Mouse (Mus musculus) liver, embryonic 12.5 days (tissue): ENCODE measurements at regions not wholly inside any gene's neighbourhood (a gene's known extent, or its start where the extent isn't known, plus 50 kb on each side); places are given as distances from the start of the nearest gene placed in this dataset.

ENCODE experiments used
- ATAC-seq: fragments of 200-750 bp; cut with Nextera tagmentation; 2 replicates; pipeline ENCODE4 v1.8.0; 2017; ENCODE audit warnings: moderate number of reproducible peaks, mild to moderate bottlenecking, moderate library complexity
- H3K27ac ChIP-seq: fragments of 300-500 bp; sonication (generic); 2 replicates; pipeline ENCODE4 v1.5.1; 2016; ENCODE audit warnings: mild to moderate bottlenecking
- H3K27me3 ChIP-seq: fragments of 300-500 bp; sonication (generic); replicated peaks from 2 replicates; pipeline ENCODE4 v1.6.1; 2016; ENCODE audit warnings: mild to moderate bottlenecking, moderate library complexity
- H3K36me3 ChIP-seq: fragments of 300-500 bp; sonication (generic); 2 replicates; pipeline ENCODE4 v1.6.1; 2016; ENCODE audit warnings: mild to moderate bottlenecking, moderate library complexity
- H3K4me1 ChIP-seq: fragments of 300-500 bp; sonication (generic); 2 replicates; pipeline ENCODE4 v1.6.1; 2016
- H3K4me2 ChIP-seq: fragments of 300-500 bp; sonication (generic); 2 replicates; pipeline ENCODE4 v1.6.1; 2016; ENCODE audit warnings: mild to moderate bottlenecking, moderate library complexity
- H3K4me3 ChIP-seq: fragments of 300-500 bp; sonication (generic); 2 replicates; pipeline ENCODE4 v1.5.1; 2016; ENCODE audit warnings: mild to moderate bottlenecking, moderate library complexity
- H3K9ac ChIP-seq: fragments of 300-500 bp; sonication (generic); 2 replicates; pipeline ENCODE4 v1.6.1; 2016; ENCODE audit warnings: mild to moderate bottlenecking, moderate library complexity
- H3K9me3 ChIP-seq: fragments of 300-500 bp; sonication (generic); replicated peaks from 2 replicates; pipeline ENCODE4 v1.6.1; 2016; ENCODE audit warnings: mild to moderate bottlenecking, moderate library complexity
- WGBS: fragments of 180-500 bp; shearing (Covaris S2); methylation state at CpG from one replicate; pipeline ENCODE4 v1.1.7; 2016; ENCODE audit not compliant: insufficient replicate concordance; 5-methylcytosine and 5-hydroxymethylcytosine counted together

- no peak overlapping the region for H3K27ac ChIP-seq
Observed at GRCm38 (mm10) chr10:100152821-100153220, 137.4 kb downstream of the Kitl start.

GRCm38 (mm10) chr10:100153311-100153710 is 137.9 kb downstream of the Kitl start:
- no peaks in the 10 kb centered on the region for H3K36me3 ChIP-seq
- no peak overlapping the region for H3K27ac ChIP-seq
- no peaks in the 10 kb centered on the region for H3K4me1 ChIP-seq
- no peak overlapping the region for H3K4me2 ChIP-seq
- H3K9me3 ChIP-seq = no peaks in the 10 kb centered on the region
- H3K9ac ChIP-seq = no peak overlapping the region
- H3K4me3 ChIP-seq = no peak overlapping the region
- 67% methylated on average over 3 of the region's 3 CpGs for WGBS
- H3K27me3 ChIP-seq = no peaks in the 10 kb centered on the region
- ATAC-seq = no peak

More at GRCm38 (mm10) chr10:100152821-100153220, 137.4 kb downstream of the Kitl start:
- Histone ChIP-seq H3K9me3 (no peaks in the 10 kb centered on the region), H3K27me3 (no peaks in the 10 kb centered on the region), H3K36me3 (no peaks in the 10 kb centered on the region), H3K4me2 (no peak overlapping the region), H3K9ac (no peak overlapping the region), H3K4me1 (no peaks in the 10 kb centered on the region), H3K4me3 (no peak overlapping the region)
- ATAC-seq = no peak
- WGBS = 51% methylated on average over 5 of the region's 5 CpGs

- WGBS = 73% methylated on average over 2 of the region's 2 CpGs
- H3K36me3 ChIP-seq = no peaks in the 10 kb centered on the region
- no peaks in the 10 kb centered on the region for H3K27me3 ChIP-seq
- no peak for ATAC-seq
- H3K4me2 ChIP-seq = no peak overlapping the region
- H3K4me1 ChIP-seq = no peaks in the 10 kb centered on the region
- H3K9ac ChIP-seq = no peak overlapping the region
- H3K9me3 ChIP-seq = no peaks in the 10 kb centered on the region
- no peak overlapping the region for H3K4me3 ChIP-seq
- H3K27ac ChIP-seq = no peak overlapping the region
Observed at GRCm38 (mm10) chr10:100155566-100155965, 140.1 kb downstream of the Kitl start.

GRCm38 (mm10) chr10:100159843-100160531 is 144.6 kb downstream of the Kitl start:
- 20% methylated on average over 14 of the region's 14 CpGs for WGBS
- Histone ChIP-seq H3K4me3 (no peak overlapping the region), H3K4me2 (peak overlapping the region; percentile 10; the same call in 1 of the 2 replicates)

GRCm38 (mm10) chr10:100160532-100160852 is 145.1 kb downstream of the Kitl start:
- Histone ChIP-seq H3K4me3 (no peak overlapping the region), H3K36me3 (no peaks in the 10 kb centered on the region), H3K27ac (no peak overlapping the region), H3K4me1 (no peaks in the 10 kb centered on the region), H3K9me3 (no peaks in the 10 kb centered on the region), H3K9ac (no peak overlapping the region), H3K4me2 (peak overlapping the region; percentile 10; the same call in 1 of the 2 replicates), H3K27me3 (no peaks in the 10 kb centered on the region)
- whole genome bisulfite sequencing = 35% methylated on average over 4 of the region's 4 CpGs
- no peak for ATAC-seq

More at GRCm38 (mm10) chr10:100159843-100160531, 144.6 kb downstream of the Kitl start:
- no peak overlapping the region for H3K9ac ChIP-seq
- no peak overlapping the region for H3K27ac ChIP-seq
- ATAC-seq = 0 out of 2 replicates have a peak, but pooled peaks have one; percentile 27
- H3K36me3 ChIP-seq = no peaks in the 10 kb centered on the region
- H3K4me1 ChIP-seq = no peaks in the 10 kb centered on the region
- no peaks in the 10 kb centered on the region for H3K9me3 ChIP-seq
- H3K27me3 ChIP-seq = no peaks in the 10 kb centered on the region

- no peak for ATAC-seq
- H3K4me1 ChIP-seq = no peaks in the 10 kb centered on the region
- no peaks in the 10 kb centered on the region for H3K9me3 ChIP-seq
- H3K4me3 ChIP-seq = no peak overlapping the region
- H3K36me3 ChIP-seq = no peaks in the 10 kb centered on the region
- H3K9ac ChIP-seq = no peak overlapping the region
- WGBS = 37% methylated on average over 3 of the region's 3 CpGs
- H3K27ac ChIP-seq = no peak overlapping the region
- H3K27me3 ChIP-seq = no peaks in the 10 kb centered on the region
- no peak overlapping the region for H3K4me2 ChIP-seq
Observed at GRCm38 (mm10) chr10:100161117-100161516, 145.7 kb downstream of the Kitl start.

- H3K4me2 ChIP-seq = no peak overlapping the region
- H3K27ac ChIP-seq = no peak overlapping the region
- WGBS = 42% methylated on average over 1 of the region's 1 CpGs
- no peak overlapping the region for H3K9ac ChIP-seq
- H3K36me3 ChIP-seq = no peaks in the 10 kb centered on the region
- no peaks in the 10 kb centered on the region for H3K27me3 ChIP-seq
- no peak for ATAC-seq
- H3K4me3 ChIP-seq = no peak overlapping the region
- H3K4me1 ChIP-seq = no peaks in the 10 kb centered on the region
- no peaks in the 10 kb centered on the region for H3K9me3 ChIP-seq
Observed at GRCm38 (mm10) chr10:100164526-100164925, 149.1 kb downstream of the Kitl start.

GRCm38 (mm10) chr10:100170836-100171235 is 155.4 kb downstream of the Kitl start:
- Histone ChIP-seq H3K27me3 (no peaks in the 10 kb centered on the region), H3K9ac (no peak overlapping the region)

GRCm38 (mm10) chr10:100197673-100198072 is 137.8 kb upstream of the Gm4301 start:
- Histone ChIP-seq H3K4me2 (no peak overlapping the region), H3K27me3 (no peaks in the 10 kb centered on the region), H3K4me3 (no peak overlapping the region), H3K27ac (no peak overlapping the region), H3K9me3 (no peaks in the 10 kb centered on the region), H3K36me3 (no peaks in the 10 kb centered on the region), H3K9ac (no peak overlapping the region), H3K4me1 (no peaks in the 10 kb centered on the region)
- no peak for ATAC-seq

More at GRCm38 (mm10) chr10:100170836-100171235, 155.4 kb downstream of the Kitl start:
- no peak overlapping the region for H3K27ac ChIP-seq
- H3K36me3 ChIP-seq = no peaks in the 10 kb centered on the region
- no peak for ATAC-seq
- H3K4me3 ChIP-seq = no peak overlapping the region
- H3K9me3 ChIP-seq = no peaks in the 10 kb centered on the region
- no peak overlapping the region for H3K4me2 ChIP-seq
- no peaks in the 10 kb centered on the region for H3K4me1 ChIP-seq

- H3K27ac ChIP-seq = no peak overlapping the region
- no peak overlapping the region for H3K9ac ChIP-seq
- no peaks in the 10 kb centered on the region for H3K4me1 ChIP-seq
- H3K36me3 ChIP-seq = no peaks in the 10 kb centered on the region
- H3K4me2 ChIP-seq = no peak overlapping the region
- WGBS = 65% methylated on average over 8 of the region's 8 CpGs
- H3K27me3 ChIP-seq = no peaks in the 10 kb centered on the region
- H3K4me3 ChIP-seq = no peak overlapping the region
- ATAC-seq = no peak
- no peaks in the 10 kb centered on the region for H3K9me3 ChIP-seq
Observed at GRCm38 (mm10) chr10:100199090-100199690, 136.3 kb upstream of the Gm4301 start.

- no peak for ATAC-seq
- H3K4me1 ChIP-seq = no peaks in the 10 kb centered on the region
- H3K9ac ChIP-seq = no peak overlapping the region
- no peaks in the 10 kb centered on the region for H3K27me3 ChIP-seq
- no peaks in the 10 kb centered on the region for H3K9me3 ChIP-seq
- no peaks in the 10 kb centered on the region for H3K36me3 ChIP-seq
- H3K4me3 ChIP-seq = no peak overlapping the region
- H3K27ac ChIP-seq = no peak overlapping the region
- no peak overlapping the region for H3K4me2 ChIP-seq
- 39% methylated on average over 8 of the region's 8 CpGs for WGBS
Observed at GRCm38 (mm10) chr10:100200431-100200830, 135.0 kb upstream of the Gm4301 start.

GRCm38 (mm10) chr10:100206617-100207530 is 128.6 kb upstream of the Gm4301 start:
- H3K9me3 ChIP-seq = no peaks in the 10 kb centered on the region
- no peak for ATAC-seq

More at GRCm38 (mm10) chr10:100206617-100207530, 128.6 kb upstream of the Gm4301 start:
- Histone ChIP-seq H3K36me3 (no peaks in the 10 kb centered on the region), H3K4me1 (no peaks in the 10 kb centered on the region), H3K27ac (no peak overlapping the region), H3K9ac (no peak overlapping the region), H3K4me3 (no peak overlapping the region), H3K4me2 (no peak overlapping the region), H3K27me3 (no peaks in the 10 kb centered on the region)
- WGBS = 74% methylated on average over 10 of the region's 10 CpGs
